Mouse (Mus musculus) testis, adult 2 months (tissue): ENCODE data around the gene E2f4.

Experiments used
- CTCF ChIP-seq: fragments of 200-500 bp; IDR thresholded peaks from 2 replicates; pipeline ENCODE4 v1.5.1; 2012; ENCODE audit warnings: low read depth, mild to moderate bottlenecking, inconsistent platforms, low read length, moderate library complexity; ENCODE audit not compliant: control insufficient read depth, insufficient read depth, insufficient replicate concordance
- POLR2A ChIP-seq: fragments of 200-500 bp; IDR thresholded peaks from 2 replicates; pipeline ENCODE4 v1.6.1; 2012; ENCODE audit warnings: low read depth, mild to moderate bottlenecking, inconsistent platforms, low read length, moderate library complexity; ENCODE audit not compliant: control insufficient read depth

GRCm38 (mm10) chr8:105295256-105295655 lies 2.2 kb upstream of the E2f4 start:
- TF ChIP-seq CTCF (no peak), POLR2A (no peak)
